ENCODE assay signal across 12 mouse cellular contexts in genomic region chr6:145112865-145113264, GRCm38 (mm10). TPM values are rescaled to one million over a fixed set of nuclear protein-coding genes. Genes with fewer than 3 reads are reported as not detected.
"Had no signal": no experiment of that assay in that cellular context is flagged by ENCODE, and none has a peak within 500 bp of the region (broad histone marks: within the 10 kb centered on the region; RNA-seq: fewer than 3 reads in every experiment).

No protein-coding gene starts in this region.

- ATAC-seq: lung, postnatal 0 days; midbrain, embryonic 15.5 days had no signal

- DNase-seq: kidney, adult 9 months; kidney, postnatal 36 days; layer of hippocampus, adult 9-11 months; left cerebral cortex, postnatal 4 days; lung, adult 2 months; lung, postnatal 36 days; thymus, adult 2 months; thymus, postnatal 25 days had no signal

RNA-seq across cellular contexts. Expression of gene Bcat1, which starts 36.9 kb away (rescaled TPM):
- total RNA-seq: monocyte, adult 5-6 weeks; neutrophil, adult 5-6 weeks had no signal
